Mouse (Mus musculus) erythroblast, embryonic 14.5 days (primary cell): ENCODE measurements at regions not wholly inside any gene's neighbourhood (a gene's known extent, or its start where the extent isn't known, plus 50 kb on each side); places are given as distances from the start of the nearest gene placed in this dataset.

Experiments
- GATA1 ChIP-seq: IDR thresholded peaks from 2 replicates; pipeline ENCODE4 v1.6.1; 2012; ENCODE audit warnings: low read length, inconsistent platforms, mixed read lengths
- TAL1 ChIP-seq: IDR thresholded peaks from 3 replicates; pipeline ENCODE4 v1.6.1; 2012; ENCODE audit warnings: low read length, inconsistent platforms, mixed read lengths

GRCm38 (mm10) chrX:19162958-19163357, 318.2 kb downstream of the Tex13c3 start:
- no peak for TF ChIP-seq GATA1
- TF ChIP-seq TAL1: no peak
